Mouse (Mus musculus) left cerebral cortex, adult 8-10 months (tissue): Measurements from ENCODE around the gene March9. TPM values are rescaled to one million over a fixed set of nuclear protein-coding genes. Genes with fewer than 3 reads are reported as not detected.
A peak's percentile ranks its signal among the peaks of the same experiment; 100 is the strongest.

Source experiments
- DNase-seq, 2 experiments: peaks; one replicate each; pipeline ENCODE4 v3.0.0; 2022; ENCODE audit warnings: low spot score in 2 of 2
- total RNA-seq, 4 experiments: library from RNA; stranded (reverse); gene quantifications; 2 replicates each; pipeline ENCODE4 v1.2.4; 2022

March9 gene
- total RNA-seq, 4 experiments from 2014 or later, result 19.8 to 21.5 (median 21.2) TPM

GRCm38 (mm10) chr10:127037641-127038040 lies 22.3 kb downstream of the March9 start:
- DNase-seq, result no peak

GRCm38 (mm10) chr10:127036273-127036672 lies 23.7 kb downstream of the March9 start:
- no peak for DNase-seq

GRCm38 (mm10) chr10:127033301-127033741 lies 26.7 kb downstream of the March9 start:
- no peak for DNase-seq

- peak; percentile 75 to 87 for DNase-seq
These were observed 29.4 kb downstream of the March9 start, which contains the start of gene Tsfm for GRCm38 (mm10) chr10:127030336-127031296. TSS of gene Tsfm (minus strand) at chr10:127030840.

GRCm38 (mm10) chr10:127018422-127018821 lies 41.6 kb downstream of the March9 start:
- no peak for DNase-seq

GRCm38 (mm10) chr10:127017071-127017470 lies 42.9 kb downstream of the March9 start:
- DNase-seq, result no peak

GRCm38 (mm10) chr10:127016488-127016887 lies 43.5 kb downstream of the March9 start:
- DNase-seq, result no peak

Other genes starting within 250 kb of the March9 start
- 10 to 100 TPM; 10.5 to 13.4 (median 11.8) TPM for gene Atp23, start 158.8 kb downstream of the March9 start, total RNA-seq
- gene Ctdsp2, start 81.5 kb downstream of the March9 start, total RNA-seq, result 10 to 100 TPM; 74.8 to 83.4 (median 82.5) TPM
- gene Avil, start 59.5 kb downstream of the March9 start, total RNA-seq, result under 1 TPM; 0.13 to 0.21 (median 0.17) TPM
- 10 to 100 TPM; 22.8 to 36.1 (median 30.0) TPM for gene Tsfm, start 29.3 kb downstream of the March9 start, total RNA-seq
- 10 to 100 TPM; 10.4 to 11.8 (median 11.2) TPM for gene Mettl1, start 18.8 kb downstream of the March9 start, total RNA-seq
- under 1 TPM in 3 of 4 experiments, not detected in 1; 0.11 to 0.30 (median 0.14) TPM for gene Eef1akmt3, start 18.7 kb downstream of the March9 start, total RNA-seq
- under 1 TPM; 0.30 to 0.46 (median 0.41) TPM for gene Cyp27b1, start 11.9 kb downstream of the March9 start, total RNA-seq
- 10 to 100 TPM; 79.8 to 91.4 (median 85.4) TPM for gene Cdk4, start 3.4 kb upstream of the March9 start, total RNA-seq
- gene Tspan31, start 10.1 kb upstream of the March9 start, total RNA-seq, result 10 to 100 TPM; 60.9 to 63.2 (median 62.1) TPM
- 100 to 1,000 TPM; 595 to 685 (median 631) TPM for gene Agap2, start 15.1 kb upstream of the March9 start, total RNA-seq
- 100 to 1,000 TPM; 112 to 130 (median 122) TPM for gene Os9, start 60.9 kb upstream of the March9 start, total RNA-seq
- 100 to 1,000 TPM; 105 to 118 (median 112) TPM for gene B4galnt1, start 105.0 kb upstream of the March9 start, total RNA-seq
- gene Slc26a10, start 120.5 kb upstream of the March9 start, total RNA-seq, result 1 to 10 TPM; 5.8 to 7.4 (median 6.9) TPM
- gene Arhgef25, start 129.9 kb upstream of the March9 start, total RNA-seq, result 100 to 1,000 TPM; 153 to 178 (median 174) TPM
- 100 to 1,000 TPM; 211 to 218 (median 216) TPM for gene Dtx3, start 135.5 kb upstream of the March9 start, total RNA-seq
- 100 to 1,000 TPM; 104 to 112 (median 106) TPM for gene Pip4k2c, start 151.4 kb upstream of the March9 start, total RNA-seq
- 1,000 to 10,000 TPM; 1,113 to 1,308 (median 1,238) TPM for gene Kif5a, start 203.2 kb upstream of the March9 start, total RNA-seq
- gene Dctn2, start 206.2 kb upstream of the March9 start, total RNA-seq, result 100 to 1,000 TPM; 254 to 263 (median 254) TPM
- gene Mbd6, start 228.8 kb upstream of the March9 start, total RNA-seq, result 10 to 100 TPM; 32.5 to 53.7 (median 44.4) TPM